Mouse (Mus musculus) T-cell, adult 2 months (primary cell): Measurements from ENCODE around the gene Apon.
"Not testable (repeated sequence)": the region's sequence is repeated elsewhere in the genome, so short reads cannot be mapped to it uniquely, and the experiment has no call there.

ENCODE experiments used
- DNase-seq: peaks from one replicate; pipeline ENCODE4 v3.0.0; 2022; ENCODE audit warnings: low spot score

Gene Apon

DNA sequence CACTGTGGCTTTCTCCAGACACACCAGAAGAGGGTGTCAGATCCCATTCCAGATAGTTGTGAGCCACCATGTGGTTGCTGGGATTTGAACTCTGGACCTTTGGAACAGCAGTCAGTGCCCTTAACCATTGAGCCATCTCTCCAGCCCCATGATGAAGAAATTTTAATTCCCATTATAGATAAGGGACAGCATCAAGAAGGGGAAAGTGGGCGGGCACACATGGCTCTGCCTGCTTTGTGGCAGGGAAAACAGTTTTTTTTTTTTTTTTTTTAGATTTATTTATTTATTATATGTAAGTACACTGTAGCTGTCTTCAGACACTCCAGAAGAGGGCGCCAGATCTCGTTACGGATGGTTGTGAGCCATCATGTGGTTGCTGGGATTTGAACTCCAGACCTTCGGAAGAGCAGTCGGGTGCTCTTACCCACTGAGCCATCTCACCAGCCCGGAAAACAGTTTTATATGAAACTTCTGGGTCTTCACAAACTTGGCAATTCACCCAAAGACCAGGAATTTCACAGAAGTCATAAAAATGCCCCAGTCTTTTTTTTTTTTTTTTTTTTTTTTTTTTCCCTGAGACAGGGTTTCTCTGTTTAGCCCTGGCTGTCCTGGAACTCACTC lies 19.0 kb downstream of the Apon start:
- not testable (repeated sequence) for DNase-seq

DNA sequence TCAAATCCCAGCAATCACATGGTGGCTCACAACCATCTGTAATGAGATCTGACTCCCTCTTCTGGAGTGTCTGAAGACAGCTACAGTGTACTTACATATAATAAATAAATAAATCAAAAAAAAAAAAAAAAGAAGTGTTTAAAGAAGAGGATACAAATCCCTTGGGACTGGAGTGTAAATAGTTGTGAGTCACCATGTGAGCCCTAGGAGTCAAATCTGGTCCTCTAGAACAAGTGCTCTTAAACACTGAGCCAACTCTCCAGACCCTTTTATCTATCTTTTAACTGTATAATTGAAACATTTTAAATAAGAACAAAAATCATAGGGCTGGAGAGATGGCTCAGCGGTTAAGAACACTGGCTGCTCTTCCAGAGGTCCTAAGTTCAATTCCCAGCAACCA lies 21.5 kb downstream of the Apon start:
- DNase-seq: not testable (repeated sequence)

GRCm38 (mm10) chr10:128278158-128278557 lies 24.3 kb downstream of the Apon start:
- no peak for DNase-seq

DNA sequence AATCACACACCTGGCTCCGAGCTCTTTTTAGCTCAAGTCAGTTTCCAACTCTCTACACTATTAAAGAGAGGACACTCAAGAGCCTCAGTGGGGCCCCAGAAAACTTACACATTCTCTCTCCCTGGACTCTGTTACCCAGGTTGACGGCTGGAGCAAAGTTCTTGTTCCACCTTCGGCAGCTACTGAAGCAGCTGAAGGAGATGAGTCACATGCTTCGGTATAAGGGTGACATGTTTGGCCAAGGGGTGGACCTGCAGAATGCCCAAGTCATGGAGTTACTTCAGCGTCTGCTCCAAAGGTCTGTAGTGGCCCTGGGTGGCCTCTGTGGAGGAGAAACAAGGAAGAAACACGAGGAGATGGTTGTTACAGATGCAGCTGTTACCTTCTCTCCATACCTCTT lies 27.0 kb downstream of the Apon start:
- no peak for DNase-seq

- DNase-seq: no peak
These were observed 27.8 kb downstream of the Apon start for GRCm38 (mm10) chr10:128281682-128282081.

DNA sequence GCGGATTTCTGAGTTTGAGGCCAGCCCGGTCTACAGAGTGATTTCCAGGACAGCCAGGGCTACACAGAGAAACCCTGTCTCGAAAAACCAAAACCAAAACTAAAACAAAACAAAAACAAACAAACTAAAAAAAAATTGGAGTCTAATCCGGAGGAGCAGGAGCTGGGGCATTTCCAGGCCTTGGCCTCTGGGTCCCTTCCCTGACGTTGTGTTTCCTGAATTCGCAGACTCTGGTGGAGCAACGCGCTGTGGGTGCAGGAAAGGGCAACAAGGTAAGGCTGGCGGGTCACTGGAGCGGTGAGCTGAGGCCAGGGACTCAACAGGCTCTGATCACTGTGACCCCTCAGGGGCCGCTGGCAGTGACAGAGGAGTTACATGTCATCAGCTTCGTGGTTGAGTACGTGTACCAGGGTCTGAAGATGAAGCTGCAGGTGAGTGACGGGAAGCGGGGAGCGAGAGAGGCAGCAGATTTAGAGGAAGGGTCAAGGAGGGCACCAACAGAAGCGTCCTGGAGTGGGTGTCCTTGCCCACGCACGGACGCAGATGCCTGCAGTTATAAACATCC lies 29.1 kb downstream of the Apon start:
- no peak for DNase-seq

DNA sequence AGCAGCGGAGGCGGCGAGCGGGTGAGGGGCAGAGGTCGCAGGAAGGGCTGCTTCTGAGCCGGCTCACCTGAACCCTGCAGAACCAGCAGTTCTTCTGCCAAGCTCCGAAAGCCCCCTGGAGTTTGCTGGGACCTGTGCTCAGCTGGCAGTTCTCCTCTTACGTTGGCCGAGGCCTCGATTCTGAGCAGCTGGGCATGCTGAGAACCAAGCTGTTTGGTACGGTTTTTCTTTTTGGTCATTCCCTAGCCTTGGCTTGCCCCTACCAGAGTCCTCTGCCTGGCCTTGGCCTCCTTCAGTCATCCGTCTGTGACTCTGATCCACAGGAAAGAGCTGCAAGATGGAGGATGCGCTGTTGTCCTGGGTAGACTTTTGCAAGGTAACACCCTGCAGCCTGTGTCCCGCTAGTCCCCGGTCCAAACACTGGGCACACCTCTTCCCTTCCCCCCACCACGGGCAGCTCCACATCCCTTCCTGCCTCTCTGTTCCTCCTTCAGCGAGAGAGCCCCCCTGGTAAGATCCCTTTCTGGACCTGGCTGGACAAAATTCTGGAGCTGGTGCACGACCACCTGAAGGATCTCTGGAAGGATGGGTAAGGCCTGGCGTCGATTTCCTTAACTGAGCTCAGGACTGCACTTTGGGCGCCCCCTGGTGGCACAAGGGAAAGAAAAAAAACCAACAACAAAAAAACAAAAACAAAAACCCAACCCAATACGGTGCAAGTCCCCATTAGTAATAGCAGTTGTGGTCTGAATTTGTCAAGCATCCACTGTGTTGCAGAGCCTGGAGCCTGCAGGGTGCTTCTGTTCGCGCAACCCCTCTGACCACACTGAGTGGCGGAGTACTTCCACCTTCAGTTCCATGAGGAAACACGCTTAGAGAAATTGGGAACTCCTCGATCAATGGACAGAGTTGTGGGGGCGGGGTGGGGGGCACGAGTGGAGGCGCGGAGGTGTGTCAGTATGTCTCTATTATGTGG lies 30.0 kb downstream of the Apon start:
- DNase-seq: peak; percentile 53

- DNase-seq: not testable (repeated sequence)
These were observed 36.7 kb downstream of the Apon start for GRCm38 (mm10) chr10:128290594-128290993.

DNA sequence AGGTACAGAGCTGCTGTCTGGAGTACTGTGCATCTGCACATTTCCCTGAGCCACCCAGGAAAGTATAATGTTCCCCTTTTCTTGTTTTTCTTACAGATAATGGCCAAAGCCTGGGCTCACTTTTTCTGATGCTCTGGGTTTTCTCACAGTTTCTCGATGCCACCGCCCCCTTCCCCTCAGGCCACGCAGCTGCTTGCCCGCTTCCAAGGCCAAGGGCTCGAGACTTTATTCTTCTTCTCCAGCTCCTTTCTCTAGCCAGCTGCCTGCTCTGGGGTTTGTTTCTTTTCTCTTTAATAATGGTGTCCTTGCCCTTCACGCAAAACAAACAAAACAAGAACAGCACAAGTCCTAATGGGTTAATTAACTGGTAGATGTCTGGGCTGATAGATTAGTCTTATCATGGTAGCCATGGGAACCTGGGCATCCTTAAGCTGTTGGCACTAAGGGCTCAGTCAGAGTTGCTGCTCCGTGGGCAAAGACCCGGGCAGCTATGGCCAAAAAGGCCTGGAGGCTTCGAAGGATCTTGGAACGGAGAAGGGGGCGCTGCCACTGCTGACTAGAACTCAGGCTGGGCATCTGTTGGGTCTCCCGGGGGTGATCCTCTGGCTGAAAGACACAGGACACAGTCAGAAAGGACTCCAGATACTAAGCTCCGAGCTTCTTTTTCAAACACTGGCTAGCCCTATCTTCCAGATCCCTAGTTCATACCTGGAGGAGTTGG lies 42.6 kb downstream of the Apon start:
- no peak for DNase-seq

- DNase-seq: no peak
These were observed 43.3 kb downstream of the Apon start for GRCm38 (mm10) chr10:128297221-128297620.

DNA sequence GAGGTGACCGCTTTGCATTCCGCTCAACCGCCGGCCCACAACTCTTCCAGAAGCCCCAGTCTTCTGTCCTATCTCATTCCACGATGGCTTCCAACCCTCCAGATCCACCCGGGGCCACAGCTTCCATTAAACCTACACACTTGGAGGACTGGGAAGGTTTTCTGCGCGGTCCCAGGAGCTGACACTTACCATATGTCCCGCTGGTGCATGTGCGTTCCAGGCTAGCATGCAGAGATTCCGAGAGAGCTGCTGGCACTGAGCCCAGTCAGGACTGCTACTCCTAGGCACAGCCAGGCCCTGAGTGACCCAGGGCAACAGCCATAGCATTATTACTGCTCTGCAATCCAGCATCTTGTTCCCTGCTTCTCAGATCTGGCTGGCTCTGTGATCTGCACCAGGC lies 43.7 kb downstream of the Apon start:
- DNase-seq: no peak

DNA sequence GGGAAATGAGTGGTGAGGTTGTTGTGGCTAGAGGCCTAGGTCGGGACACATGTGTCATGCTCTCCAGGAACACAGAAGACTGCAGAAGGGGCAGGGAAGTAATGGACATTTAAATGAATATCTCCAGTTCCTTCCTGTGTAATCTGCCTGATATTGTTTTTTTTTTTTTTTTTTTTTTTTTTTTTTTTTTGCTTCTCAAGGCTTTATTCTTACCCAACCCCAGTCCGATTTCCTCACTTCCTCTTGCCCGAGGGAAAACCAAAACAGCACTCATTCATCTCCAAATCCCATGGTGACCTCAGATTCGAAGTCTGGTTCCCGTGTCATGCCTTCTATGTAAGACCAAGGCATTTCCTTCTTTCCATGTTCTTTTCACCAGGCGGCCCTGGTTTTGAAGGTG lies 44.3 kb downstream of the Apon start:
- no peak for DNase-seq

DNA sequence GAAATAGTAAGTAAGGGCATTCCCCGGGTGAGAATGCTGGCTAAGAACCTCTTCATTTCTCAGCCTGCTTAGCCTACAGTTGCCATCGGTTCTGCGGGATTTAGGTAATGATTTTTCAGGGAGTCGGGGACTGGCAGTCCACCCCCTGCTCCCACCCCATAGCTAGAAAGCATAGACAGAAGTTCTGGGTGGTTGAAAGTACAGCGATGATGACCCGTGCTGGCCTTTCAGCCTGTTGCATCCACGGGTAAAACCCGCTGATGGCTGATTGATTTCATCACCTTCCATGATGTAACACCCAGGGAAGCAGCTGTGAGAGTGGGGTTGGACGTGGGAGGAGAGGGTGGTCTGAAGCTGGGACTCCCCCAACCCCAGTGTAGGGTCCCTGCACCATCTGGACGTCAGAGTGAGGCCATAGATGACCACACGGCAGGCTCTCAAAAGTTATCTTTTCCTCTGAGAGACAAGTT lies 44.8 kb downstream of the Apon start, which contains the start of gene Il23a:
Gene Il23a (minus strand): TSS at position 51 of the 470 bp plus-strand sequence.
- DNase-seq: no peak

DNA sequence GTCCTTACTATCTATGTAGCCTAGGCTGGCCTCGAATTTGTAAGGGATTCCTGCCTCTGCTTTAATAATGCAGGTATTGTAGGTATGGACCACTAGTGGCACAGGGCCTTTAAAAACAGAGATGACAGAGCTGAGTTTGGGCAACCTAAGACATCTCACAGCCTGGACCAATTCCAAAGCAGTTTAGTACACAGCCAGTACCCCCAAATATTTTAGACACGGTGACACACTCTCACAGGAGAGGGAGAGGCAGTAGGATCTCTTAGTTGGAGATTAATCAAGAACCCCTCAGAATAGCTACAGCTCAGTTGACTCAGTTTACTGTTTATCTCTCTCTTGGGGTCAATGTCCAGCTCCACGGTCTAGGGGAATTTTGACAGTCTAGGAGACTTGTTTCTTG lies 48.5 kb downstream of the Apon start:
- DNase-seq: no peak

- no peak for DNase-seq
These were observed 48.9 kb downstream of the Apon start for GRCm38 (mm10) chr10:128302785-128303125.

DNA sequence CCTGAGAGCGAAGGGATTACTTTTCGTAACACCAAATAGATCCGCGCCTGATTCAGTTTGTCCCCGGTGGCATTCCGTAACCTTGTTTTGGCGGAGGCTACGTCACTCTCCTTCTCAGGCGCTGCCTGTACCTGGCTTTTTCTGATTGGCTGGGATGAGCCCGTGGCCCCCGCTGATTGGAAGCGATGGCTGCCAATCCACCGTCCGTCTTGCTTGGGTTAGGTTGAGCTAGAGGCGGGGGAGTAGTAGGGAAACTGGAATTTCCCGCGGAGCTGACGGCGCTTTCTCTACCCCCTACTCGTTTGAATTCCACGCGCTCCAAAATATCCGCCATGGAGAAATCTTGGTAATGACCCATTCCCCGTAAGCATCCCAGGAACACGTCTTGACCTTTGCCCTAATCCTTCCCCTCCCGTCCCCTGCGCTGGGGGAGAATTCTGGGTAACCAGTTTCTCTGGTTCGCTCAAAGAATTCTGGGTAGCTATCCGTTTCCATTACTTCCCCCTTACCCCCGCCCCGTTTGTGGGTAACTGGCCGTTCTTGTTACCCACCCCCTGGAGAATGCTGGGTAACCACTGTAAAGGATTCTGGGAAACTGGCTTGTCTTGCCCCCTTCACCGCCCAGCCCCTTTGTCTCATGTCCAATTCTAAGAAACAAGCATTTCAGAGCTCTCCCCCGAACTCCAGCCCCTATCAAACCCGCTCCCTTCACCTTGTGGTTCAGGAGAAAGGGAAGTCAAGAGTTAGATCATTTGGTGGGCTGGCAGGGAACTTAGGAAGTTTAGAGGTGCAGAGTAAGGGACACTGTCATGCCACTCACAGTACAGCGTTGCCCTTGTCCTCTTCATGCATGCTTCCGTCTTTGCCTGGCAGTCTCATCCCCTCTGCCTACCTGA lies 49.5 kb downstream of the Apon start, which contains the start of gene Pan2:
Gene Pan2 (plus strand): TSS at position 210 of the 896 bp plus-strand sequence.
- peak; percentile 99 for DNase-seq
